Mouse (Mus musculus) ES-Bruce4 (cell line): Measurements from ENCODE around the gene Prl7b1.

Source experiments
- CTCF ChIP-seq: IDR thresholded peaks from one replicate; pipeline ENCODE4 v1.8.1; 2011; ENCODE audit warnings: low read depth, low read length
- EP300 ChIP-seq: IDR thresholded peaks from 2 replicates; pipeline ENCODE4 v1.6.1; 2011; ENCODE audit warnings: low read depth, low read length; ENCODE audit not compliant: insufficient read depth

DNA sequence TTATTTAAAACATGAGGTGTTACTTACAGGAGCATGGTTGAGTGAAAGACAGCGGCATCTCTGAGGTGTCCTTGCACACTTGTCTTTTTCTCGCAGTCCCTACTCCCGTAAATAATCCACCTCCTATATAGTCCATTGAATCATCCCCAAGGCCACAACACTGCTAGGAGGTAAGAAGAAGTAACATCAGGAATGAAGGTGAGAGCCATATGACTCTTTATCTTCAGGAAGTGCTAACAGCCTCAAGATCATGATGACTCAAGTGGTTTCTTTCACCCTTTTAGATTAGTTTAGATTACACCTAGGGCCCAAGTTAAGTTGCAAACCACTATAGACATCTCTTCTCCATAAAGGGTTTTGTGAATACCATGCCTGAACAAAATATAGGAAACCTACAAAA lies 32.0 kb upstream of the Prl7b1 start, which contains the start of gene Prl7a1:
- no peak for TF ChIP-seq EP300
- no peak for TF ChIP-seq CTCF
